Mouse (Mus musculus) CH12.LX (cell line): ENCODE measurements around the gene Nup210l.
A peak's percentile ranks its signal among the peaks of the same experiment; 100 is the strongest.

Experiments used
- CHD2 ChIP-seq: IDR thresholded peaks from 2 replicates; pipeline ENCODE4 v1.6.1; 2011; ENCODE audit warnings: low read length, improper control_type of control experiment
- CTCF ChIP-seq, 2 experiments: IDR thresholded peaks in 1 of 2; conservative IDR thresholded peaks in 1 of 2; 2 replicates each; pipeline ENCODE4 v1.5.1; 2011 to 2012; ENCODE audit warnings: low read depth in 2 of 2, low read length in 2 of 2, improper control_type of control experiment in 1 of 2, inconsistent platforms in 1 of 2, mild to moderate bottlenecking in 1 of 2, moderate library complexity in 1 of 2
- EP300 ChIP-seq: IDR thresholded peaks from 2 replicates; pipeline ENCODE4 v1.6.1; 2011; ENCODE audit warnings: low read length, improper control_type of control experiment
- IRF4 ChIP-seq: IDR thresholded peaks from 2 replicates; pipeline ENCODE4 v1.6.1; 2014; ENCODE audit warnings: low read depth, mild to moderate bottlenecking, inconsistent platforms, low read length, improper control_type of control experiment
- MAFK ChIP-seq: IDR thresholded peaks from 2 replicates; pipeline ENCODE4 v1.6.1; 2011; ENCODE audit warnings: low read length, improper control_type of control experiment; ENCODE audit not compliant: insufficient replicate concordance
- MAX ChIP-seq: IDR thresholded peaks from 2 replicates; pipeline ENCODE4 v1.6.1; 2011; ENCODE audit warnings: low read length, improper control_type of control experiment
- MXI1 ChIP-seq: IDR thresholded peaks from 2 replicates; pipeline ENCODE4 v1.6.1; 2011; ENCODE audit warnings: mild to moderate bottlenecking, low read depth, low read length, improper control_type of control experiment
- POLR2A ChIP-seq: IDR thresholded peaks from 2 replicates; pipeline ENCODE4 v1.6.1; 2011; ENCODE audit warnings: low read depth, mild to moderate bottlenecking, improper control_type of control experiment, low read length
- SIN3A ChIP-seq: IDR thresholded peaks from 2 replicates; pipeline ENCODE4 v1.6.1; 2012; ENCODE audit warnings: low read length, improper control_type of control experiment, inconsistent platforms
- SMC3 ChIP-seq: IDR thresholded peaks from 2 replicates; pipeline ENCODE4 v1.6.1; 2011; ENCODE audit warnings: low read depth, low read length, improper control_type of control experiment
- USF1 ChIP-seq: IDR thresholded peaks from 2 replicates; pipeline ENCODE4 v1.6.1; 2014; ENCODE audit warnings: low read depth, mild to moderate bottlenecking, inconsistent platforms, low read length, improper control_type of control experiment
- ZC3H11A ChIP-seq: IDR thresholded peaks from 2 replicates; pipeline ENCODE4 v1.6.1; 2012; ENCODE audit warnings: low read depth, mild to moderate bottlenecking, inconsistent platforms, low read length, improper control_type of control experiment

- TF ChIP-seq ZC3H11A: no peak
- no peak for TF ChIP-seq IRF4
- TF ChIP-seq CTCF (conservative IDR thresholded peaks at IDR 0.05 in 1 of 2, IDR thresholded peaks at IDR 0.05 in 1 of 2; ENCODE audit: low read depth in 2 of 2, low read length in 2 of 2): peak in 1 of 2 experiments; percentile 28; a peak in 2 of 4 replicates
- no peak for TF ChIP-seq POLR2A
- no peak for TF ChIP-seq USF1
- TF ChIP-seq MAFK: no peak
- TF ChIP-seq EP300: no peak
- no peak for TF ChIP-seq MAX
- peak; percentile 29 for TF ChIP-seq SMC3
- no peak for TF ChIP-seq CHD2
- TF ChIP-seq SIN3A: no peak
- no peak for TF ChIP-seq MXI1
Measured at GRCm38 (mm10) chr3:90133331-90133730, 29.4 kb downstream of the Nup210l start.
